Mouse (Mus musculus) embryonic facial prominence, embryonic 11.5 days (tissue): ENCODE measurements around the gene Tfdp2. TPM values are rescaled to one million over a fixed set of nuclear protein-coding genes. Genes with fewer than 3 reads are reported as not detected.

Experiments used
- ATAC-seq: fragments of 200-750 bp; cut with Nextera tagmentation; replicated peaks from 2 replicates; pipeline ENCODE4 v1.8.0; 2017; ENCODE audit warnings: low read depth; ENCODE audit not compliant: insufficient number of reproducible peaks, low FRiP score, low TSS enrichment
- DNase-seq: peaks from one replicate; pipeline ENCODE4 v3.0.0-alpha.2; 2015; ENCODE audit warnings: low spot score
- H3K27ac ChIP-seq: fragments of 300-500 bp; sonication (generic); replicated peaks from 2 replicates; pipeline ENCODE4 v1.5.1; 2014; ENCODE audit warnings: mild to moderate bottlenecking, low read depth, low read length, control low read depth
- H3K27me3 ChIP-seq: fragments of 300-500 bp; sonication (generic); 2 replicates; pipeline ENCODE4 v1.6.1; 2014; ENCODE audit warnings: mild to moderate bottlenecking, low read length, moderate library complexity, mixed read lengths; ENCODE audit not compliant: control insufficient read depth, insufficient read depth
- H3K36me3 ChIP-seq: fragments of 300-500 bp; sonication (generic); replicated peaks from 2 replicates; pipeline ENCODE4 v1.6.1; 2014; ENCODE audit warnings: low read depth, mild to moderate bottlenecking, low read length, moderate library complexity, mixed read lengths; ENCODE audit not compliant: control insufficient read depth, insufficient read depth
- H3K4me1 ChIP-seq: fragments of 300-500 bp; sonication (generic); 2 replicates; pipeline ENCODE4 v1.6.1; 2014; ENCODE audit warnings: low read length, mixed read lengths; ENCODE audit not compliant: control insufficient read depth, insufficient read depth
- H3K4me2 ChIP-seq: fragments of 300-500 bp; sonication (generic); 2 replicates; pipeline ENCODE4 v1.6.1; 2014; ENCODE audit warnings: low read depth, mild to moderate bottlenecking, control low read depth, low read length, moderate library complexity
- H3K4me3 ChIP-seq: fragments of 300-500 bp; sonication (generic); 2 replicates; pipeline ENCODE4 v1.5.1; 2014; ENCODE audit warnings: low read depth, low read length, control low read depth
- H3K9ac ChIP-seq: fragments of 300-500 bp; sonication (generic); replicated peaks from 2 replicates; pipeline ENCODE4 v1.6.1; 2014; ENCODE audit warnings: mild to moderate bottlenecking, control low read depth, low read length
- H3K9me3 ChIP-seq: fragments of 300-500 bp; sonication (generic); replicated peaks from 2 replicates; pipeline ENCODE4 v1.6.1; 2016; ENCODE audit warnings: mild to moderate bottlenecking, low read length, inconsistent platforms, mixed read lengths; ENCODE audit not compliant: control insufficient read depth
- WGBS: fragments of 180-500 bp; shearing (Covaris S2); extraction: QIAGEN DNeasy Blood & Tissue Kit; methylation state at CpG from one replicate; pipeline ENCODE4 v1.1.7; 2014; 5-methylcytosine and 5-hydroxymethylcytosine counted together
- polyA plus RNA-seq: library from polyadenylated mRNA; unstranded; fragments of >200 nt; fragmentation: Nextera tagmentation; extraction: Ambion mirVana; gene quantifications from 2 replicates; pipeline ENCODE4 v1.2.1, GENCODE M21; 2014

Tfdp2 gene
- polyA plus RNA-seq, 1 experiment from 2014 or later, result 81.1 TPM

DNA sequence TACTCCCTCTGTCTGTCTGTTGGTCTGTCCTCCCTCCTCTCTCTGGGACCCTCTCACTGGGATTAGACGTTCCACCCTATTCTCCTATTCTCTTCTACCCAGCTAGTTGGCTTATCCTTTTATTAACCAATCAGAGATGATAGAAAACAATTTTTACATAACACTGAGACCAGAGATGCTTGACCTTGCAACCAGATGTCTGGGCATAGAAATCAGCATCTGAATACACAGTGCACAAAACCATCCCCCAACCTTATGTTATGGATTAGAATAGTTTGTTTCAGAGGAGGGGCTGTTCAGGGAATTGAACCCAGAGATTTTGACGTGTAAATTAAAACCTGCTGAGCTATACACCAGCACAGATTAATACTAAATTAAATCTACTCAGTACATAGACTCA, 34.2 kb downstream of the Tfdp2 start:
- H3K9me3 ChIP-seq, result no peaks in the 10 kb centered on the region
- DNase-seq, result peak; percentile 55
- H3K4me2 ChIP-seq, result no peak overlapping the region
- no peak overlapping the region for H3K4me3 ChIP-seq
- no peaks in the 10 kb centered on the region for H3K36me3 ChIP-seq
- H3K9ac ChIP-seq, result no peak overlapping the region
- no peaks in the 10 kb centered on the region for H3K27me3 ChIP-seq
- ATAC-seq, result no peak
- WGBS, result 40% methylated on average over 2 of the region's 2 CpGs
- H3K27ac ChIP-seq, result no peak overlapping the region
- no peaks in the 10 kb centered on the region for H3K4me1 ChIP-seq

DNA sequence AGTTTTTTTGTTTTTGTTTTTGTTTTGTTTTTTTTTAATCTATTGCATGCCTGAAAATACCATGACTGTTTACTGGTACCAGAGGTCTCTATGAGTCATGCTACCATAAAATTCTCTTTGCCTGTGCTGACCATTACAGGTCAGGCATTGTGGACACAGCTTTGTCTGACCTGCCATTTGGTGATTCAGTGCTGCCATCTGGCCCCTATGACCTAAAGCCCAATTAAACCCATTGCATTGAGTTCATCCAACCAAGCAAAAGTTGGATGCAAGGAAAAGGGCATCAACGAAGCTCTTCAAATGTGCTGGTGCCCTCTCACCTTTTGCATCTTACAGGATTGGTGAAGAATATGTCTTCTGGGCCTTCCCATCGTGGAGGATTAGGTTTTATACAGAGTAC, 39.4 kb downstream of the Tfdp2 start:
- 63% methylated on average over 2 of the region's 2 CpGs for WGBS
- Histone ChIP-seq H3K27ac (no peak overlapping the region), H3K36me3 (no peaks in the 10 kb centered on the region), H3K9me3 (no peaks in the 10 kb centered on the region), H3K9ac (no peak overlapping the region), H3K27me3 (no peaks in the 10 kb centered on the region), H3K4me2 (no peak overlapping the region), H3K4me3 (no peak overlapping the region), H3K4me1 (no peaks in the 10 kb centered on the region)
- ATAC-seq, result no peak
- DNase-seq, result no peak

DNA sequence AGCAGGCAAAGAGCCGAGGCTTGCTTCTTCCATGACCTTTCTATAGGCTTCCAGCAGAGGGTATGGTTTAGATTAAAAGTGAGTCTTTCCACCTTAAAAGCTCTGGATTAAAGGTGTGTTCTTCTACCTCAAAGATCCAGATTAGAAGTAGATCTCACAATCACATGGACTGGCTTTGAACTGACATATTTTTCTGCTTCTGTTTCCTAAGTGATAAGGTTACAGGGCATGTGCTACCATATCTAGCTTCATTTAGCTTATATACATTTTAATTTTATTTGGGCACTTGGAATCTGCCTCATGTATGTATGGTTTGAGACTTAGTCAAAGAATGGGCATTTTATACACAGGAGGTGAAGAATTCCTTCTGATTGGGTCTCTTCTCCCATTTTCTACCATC, 41.3 kb downstream of the Tfdp2 start:
- no peak overlapping the region for H3K9ac ChIP-seq
- no peak for DNase-seq
- H3K36me3 ChIP-seq, result no peaks in the 10 kb centered on the region
- H3K27me3 ChIP-seq, result no peaks in the 10 kb centered on the region
- H3K4me2 ChIP-seq, result no peak overlapping the region
- H3K9me3 ChIP-seq, result no peaks in the 10 kb centered on the region
- 48% methylated on average over 1 of the region's 1 CpGs for WGBS
- H3K4me1 ChIP-seq, result no peaks in the 10 kb centered on the region
- no peak overlapping the region for H3K27ac ChIP-seq
- no peak for ATAC-seq
- H3K4me3 ChIP-seq, result no peak overlapping the region

DNA sequence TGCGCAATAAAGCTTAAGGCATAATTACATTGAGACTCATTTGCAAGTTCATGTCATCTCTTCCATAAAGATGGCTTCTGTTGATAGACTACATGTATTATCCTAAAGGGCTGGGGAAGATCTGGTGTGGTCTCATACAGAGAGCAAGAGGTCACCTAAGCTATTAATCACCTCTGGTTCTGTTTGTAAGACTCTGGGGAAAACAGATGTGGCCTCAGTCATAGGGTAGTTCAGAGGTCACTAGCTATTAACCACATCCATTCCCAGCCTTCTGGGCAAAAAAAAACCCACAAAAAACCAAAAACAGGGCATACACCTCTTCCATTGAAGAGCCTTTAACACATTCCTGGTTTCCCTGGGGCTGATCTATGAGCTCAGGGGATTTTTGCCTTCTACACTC, 42.2 kb downstream of the Tfdp2 start:
- H3K4me2 ChIP-seq, result no peak overlapping the region
- H3K4me1 ChIP-seq, result no peaks in the 10 kb centered on the region
- no peak overlapping the region for H3K27ac ChIP-seq
- no peak overlapping the region for H3K9ac ChIP-seq
- H3K9me3 ChIP-seq, result no peaks in the 10 kb centered on the region
- no peaks in the 10 kb centered on the region for H3K36me3 ChIP-seq
- no peak overlapping the region for H3K4me3 ChIP-seq
- ATAC-seq (no peak), DNase-seq (no peak)
- WGBS, result 64% methylated on average over 1 of the region's 1 CpGs
- no peaks in the 10 kb centered on the region for H3K27me3 ChIP-seq

DNA sequence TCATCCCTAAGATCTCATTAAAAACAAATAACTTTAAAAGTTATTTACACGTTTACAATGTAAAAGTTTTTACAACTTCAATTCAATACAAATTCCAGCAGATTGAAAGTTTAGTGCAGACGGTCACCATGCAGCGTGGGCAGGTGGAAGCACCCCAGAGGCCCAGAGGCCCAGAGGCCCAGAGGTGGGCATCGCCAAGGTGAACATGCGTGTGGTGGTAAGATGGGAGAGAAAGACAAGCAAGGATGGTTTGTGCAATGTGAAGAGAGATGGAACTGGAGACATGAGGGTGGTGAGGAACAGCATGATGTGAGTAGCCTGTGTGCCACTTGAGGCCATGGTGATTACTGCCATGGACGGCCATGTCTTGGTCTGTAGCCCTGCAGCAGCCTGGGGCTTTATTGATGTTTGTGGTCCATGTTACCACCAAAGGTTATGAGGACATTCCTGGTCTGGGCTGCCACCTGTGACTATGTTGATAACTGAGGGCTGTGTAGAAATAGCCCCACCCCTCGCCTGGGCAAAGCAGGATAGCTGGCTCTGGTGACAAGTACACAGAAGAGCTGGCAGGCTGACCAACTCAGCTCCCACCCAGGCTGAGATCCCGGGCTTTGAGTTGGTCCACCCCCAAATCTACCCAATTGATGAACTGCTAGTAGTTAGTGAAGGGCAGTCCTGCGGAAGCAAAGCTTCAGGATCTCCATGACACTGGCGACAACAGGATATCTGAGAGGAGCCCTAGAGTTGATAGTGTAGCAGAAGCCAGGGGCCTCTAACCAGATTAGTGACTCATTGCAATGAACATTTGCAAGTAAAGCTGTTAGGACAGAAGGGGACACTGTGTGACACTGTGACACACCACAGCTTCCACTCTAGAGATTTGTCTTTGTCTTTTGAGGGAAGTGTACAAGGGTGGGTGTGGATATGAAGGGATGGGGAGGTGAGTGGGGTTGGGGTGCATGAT, 45.3 kb downstream of the Tfdp2 start:
- DNase-seq, result no peak
- no peak overlapping the region for H3K9ac ChIP-seq
- no peak for ATAC-seq
- H3K4me1 ChIP-seq, result no peaks in the 10 kb centered on the region
- H3K27me3 ChIP-seq, result no peaks in the 10 kb centered on the region
- WGBS, result 89% methylated on average over 10 of the region's 10 CpGs
- no peak overlapping the region for H3K4me2 ChIP-seq
- no peaks in the 10 kb centered on the region for H3K9me3 ChIP-seq
- H3K4me3 ChIP-seq, result no peak overlapping the region
- H3K27ac ChIP-seq, result no peak overlapping the region
- no peaks in the 10 kb centered on the region for H3K36me3 ChIP-seq

DNA sequence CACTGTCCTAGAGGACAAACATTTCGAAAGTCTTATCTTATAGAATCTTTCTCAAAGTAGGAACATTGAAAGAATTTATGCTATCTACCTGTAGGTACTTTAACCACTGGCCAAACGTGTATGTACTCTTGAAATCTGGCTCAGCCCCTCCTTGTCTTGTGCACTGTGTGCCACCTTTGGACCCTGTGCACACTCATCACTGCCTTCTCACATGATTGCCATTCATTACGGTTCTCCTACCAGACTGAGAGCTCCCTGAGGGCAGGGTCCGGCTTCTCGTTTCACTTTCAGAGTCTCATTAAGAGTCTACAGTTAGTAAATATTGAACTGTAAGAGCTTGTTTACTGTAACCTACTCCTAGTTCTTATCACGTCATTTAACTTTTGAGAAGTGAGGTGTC, 47.8 kb downstream of the Tfdp2 start:
- no peak overlapping the region for H3K4me3 ChIP-seq
- WGBS, result 78% methylated on average over 6 of the region's 6 CpGs
- no peaks in the 10 kb centered on the region for H3K27me3 ChIP-seq
- no peak for ATAC-seq
- no peak for DNase-seq
- H3K9ac ChIP-seq, result no peak overlapping the region
- no peak overlapping the region for H3K27ac ChIP-seq
- H3K36me3 ChIP-seq, result no peaks in the 10 kb centered on the region
- no peak overlapping the region for H3K4me2 ChIP-seq
- no peaks in the 10 kb centered on the region for H3K9me3 ChIP-seq
- H3K4me1 ChIP-seq, result no peaks in the 10 kb centered on the region

DNA sequence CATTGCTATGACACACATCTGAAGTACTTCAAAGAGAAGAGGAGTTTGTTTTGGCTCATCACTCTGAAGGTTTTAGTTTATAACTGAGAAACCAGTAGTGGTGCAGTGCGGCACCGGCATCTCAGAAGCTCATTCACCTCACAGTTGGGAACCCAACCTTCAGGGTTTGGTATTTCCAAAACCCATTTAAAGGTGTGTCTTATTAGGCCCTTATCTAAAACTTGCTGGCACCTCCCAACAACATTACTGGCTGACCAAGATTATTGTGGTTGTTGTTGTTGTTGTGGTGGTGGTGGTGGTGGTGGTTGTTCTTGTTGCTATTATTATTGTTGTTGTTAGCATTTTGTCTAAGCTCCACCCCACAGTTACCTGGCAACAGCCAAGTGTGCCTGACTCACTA, 58.7 kb downstream of the Tfdp2 start:
- Histone ChIP-seq H3K4me3 (no peak overlapping the region), H3K9me3 (no peaks in the 10 kb centered on the region), H3K27ac (no peak overlapping the region), H3K9ac (no peak overlapping the region), H3K4me1 (no peaks in the 10 kb centered on the region), H3K4me2 (no peak overlapping the region), H3K27me3 (no peaks in the 10 kb centered on the region), H3K36me3 (no peaks in the 10 kb centered on the region)
- WGBS, result 91% methylated on average over 2 of the region's 2 CpGs
- DNase-seq, result no peak
- ATAC-seq, result no peak

DNA sequence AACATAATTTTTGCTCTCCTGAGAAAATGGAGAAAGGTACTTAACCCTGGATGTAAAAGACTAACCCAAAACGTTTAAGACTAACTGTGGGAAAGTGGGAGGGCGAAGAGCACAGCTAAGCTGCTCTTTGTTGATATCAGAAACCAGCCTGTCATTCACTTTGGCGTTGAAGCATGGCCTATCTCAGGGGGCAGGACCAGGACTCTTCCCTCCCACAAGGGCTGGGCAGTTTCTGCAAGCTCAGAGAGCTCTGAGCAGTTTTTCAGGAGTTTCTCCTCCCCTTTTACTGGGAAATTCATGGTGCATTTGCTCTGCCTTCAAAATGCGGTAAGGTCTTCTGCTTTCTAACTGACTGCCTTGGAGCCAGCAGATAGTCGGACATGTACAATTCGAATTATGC, 62.4 kb downstream of the Tfdp2 start:
- ATAC-seq, result peak; percentile 82; the same call in 1 of the 2 replicates
- DNase-seq, result peak; percentile 71
- Histone ChIP-seq H3K4me1 (no peaks in the 10 kb centered on the region), H3K27me3 (no peaks in the 10 kb centered on the region), H3K27ac (no peak overlapping the region), H3K36me3 (no peaks in the 10 kb centered on the region), H3K9ac (no peak overlapping the region; the same call in 1 of the 2 replicates), H3K4me3 (peak overlapping the region; percentile 54; the same call in 1 of the 2 replicates), H3K4me2 (no peak overlapping the region), H3K9me3 (no peaks in the 10 kb centered on the region)
- WGBS, result 8% methylated on average over 6 of the region's 6 CpGs
